In the genomic region with DNA sequence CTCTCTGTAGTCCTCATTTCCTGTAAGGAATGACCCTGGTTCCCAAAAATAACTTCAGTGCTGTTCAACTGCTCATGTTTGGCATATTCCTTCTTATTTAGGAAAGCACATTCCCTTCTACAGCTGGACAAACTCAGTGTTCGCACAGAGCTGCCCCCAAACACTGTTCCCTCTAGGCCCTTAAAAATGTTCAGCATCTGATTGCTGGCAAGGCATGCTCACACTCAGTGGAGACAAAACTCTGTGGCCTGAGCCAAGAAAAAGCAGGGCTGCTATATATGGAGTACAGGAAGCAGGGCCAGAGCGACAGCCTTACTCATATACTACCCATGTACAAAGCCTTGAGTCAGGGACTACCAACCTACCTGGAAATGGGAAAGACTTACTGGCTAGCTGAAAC, we compare ENCODE assay signal across 8 mouse cellular contexts. TPM values are rescaled to one million over a fixed set of nuclear protein-coding genes. Genes with fewer than 3 reads are reported as not detected.
DNase-seq lines count a peak whose midpoint lies in the region; ATAC-seq lines count a peak whose summit lies in the region.

No protein-coding gene starts in this region.

- no peaks in the 10 kb centered on the region for H3K9me3 ChIP-seq in kidney, embryonic 15.5 days (replicated peaks)

- no peak overlapping the region for H3K4me2 ChIP-seq in kidney, embryonic 15.5 days

- peaks cover 4% of the 10 kb centered on the region; the same call in 1 of the 2 replicates for H3K4me1 ChIP-seq in kidney, embryonic 15.5 days

- WGBS in kidney, embryonic 15.5 days: 55% methylated on average over 2 of the region's 2 CpGs
- WGBS in macrophage (ENCODE audit: missing documents): 80% methylated on average over 2 of the region's 2 CpGs

- peak; percentile 80 for ATAC-seq in kidney, embryonic 15.5 days (replicated peaks; ENCODE audit: low FRiP score)
- ATAC-seq in megakaryocyte-erythroid progenitor cell, adult 5-6 weeks (replicated peaks; ENCODE audit: low FRiP score, low TSS enrichment, poor library complexity, severe bottlenecking): no peak; the same call in 1 of the 2 replicates

- no peak overlapping the region for H3K4me3 ChIP-seq in kidney, embryonic 15.5 days (replicated peaks)
- H3K4me3 ChIP-seq in macrophage (ENCODE audit: inconsistent target): no peak overlapping the region

- no peaks in the 10 kb centered on the region for H3K36me3 ChIP-seq in kidney, embryonic 15.5 days
- no peaks in the 10 kb centered on the region for H3K36me3 ChIP-seq in macrophage (ENCODE audit: inconsistent target)

- peak; percentile 18 to 20 for DNase-seq in left cerebral cortex, adult 18-20 months (ENCODE audit: low spot score in 2 of 2)
- DNase-seq in left cerebral cortex, postnatal 4 days: no peak
- DNase-seq in heart, adult 18-20 months: peak; percentile 71 to 88
- no peak for DNase-seq in cerebellum, adult 11-12 months
- DNase-seq in T-cell, adult 2 months (ENCODE audit: low spot score): no peak

- peak overlapping the region; percentile 87 for H3K27ac ChIP-seq in kidney, embryonic 15.5 days
- peak overlapping the region; percentile 92 for H3K27ac ChIP-seq in macrophage

- H3K79me2 ChIP-seq in macrophage (ENCODE audit: inconsistent target): no peaks in the 10 kb centered on the region

- no peaks in the 10 kb centered on the region for H3K27me3 ChIP-seq in kidney, embryonic 15.5 days

- no peak overlapping the region for H3K9ac ChIP-seq in kidney, embryonic 15.5 days

- intact Hi-C loops in left cerebral cortex, postnatal 4 days (cut with DNase I): no loop called here

RNA-seq across cellular contexts. Expression of a gene that starts 5.5 kb away (rescaled TPM):
- total RNA-seq in left cerebral cortex, adult 18-20 months (2021): 10 to 100 TPM; 40.9 to 45.3 TPM
- total RNA-seq in left cerebral cortex, postnatal 4 days (2021): 10 to 100 TPM; 80.8 to 85.5 TPM
- total RNA-seq in heart, adult 18-20 months (2021): 100 to 1,000 TPM; 307 to 323 TPM
- polyA plus RNA-seq in kidney, embryonic 15.5 days (2015; fragmentation: Nextera tagmentation; extraction: Ambion mirVana): 288 and 292 TPM in 2 replicates
- 100 to 1,000 TPM in 23 of 26 experiments, 10 to 100 TPM in 3; 79.3 to 247 (median 149) TPM for total RNA-seq in macrophage (2018; cell fraction: chromatin; rRNA removed)
- total RNA-seq in macrophage (2018; cell fraction: cytosol; rRNA removed): 100 to 1,000 TPM; 244 to 564 (median 360) TPM
- total RNA-seq in macrophage (2018; cell fraction: nucleus; rRNA removed): 100 to 1,000 TPM; 243 to 657 (median 475) TPM
- polyA plus RNA-seq in macrophage (2018): 310 to 487 TPM (median 468 TPM) in 3 replicates
- total RNA-seq in megakaryocyte-erythroid progenitor cell, adult 5-6 weeks (2014; fragmentation: Nextera tagmentation): 65.5 and 79.9 TPM in 2 replicates
- total RNA-seq in megakaryocyte-erythroid progenitor cell, adult 5-6 weeks (2017): 164 and 180 TPM in 2 replicates

Comparison
In these comparisons a context has a peak if more than half of its experiments do, and no peak if none do; other contexts are left out.
1. DNase-seq: peak in left cerebral cortex, adult 18-20 months (2 of 2) and heart, adult 18-20 months (2 of 2); none in left cerebral cortex, postnatal 4 days (single experiment), cerebellum, adult 11-12 months (single experiment) and T-cell, adult 2 months (single experiment).